Mouse (Mus musculus) midbrain, embryonic 16.5 days (tissue): Measurements from ENCODE around the gene Adra2c. TPM values are rescaled to one million over a fixed set of nuclear protein-coding genes. Genes with fewer than 3 reads are reported as not detected.

Experiments
- ATAC-seq: fragments of 200-750 bp; cut with Nextera tagmentation; 2 replicates; pipeline ENCODE4 v1.8.0; 2017; ENCODE audit warnings: moderate TSS enrichment
- H3K27ac ChIP-seq: fragments of 300-500 bp; sonication (generic); 2 replicates; pipeline ENCODE4 v1.5.1; 2014; ENCODE audit warnings: mild to moderate bottlenecking, low read length, mixed read lengths
- H3K27me3 ChIP-seq: fragments of 300-500 bp; sonication (generic); 2 replicates; pipeline ENCODE4 v1.6.1; 2014; ENCODE audit warnings: low read depth, low read length, mixed read lengths; ENCODE audit not compliant: control insufficient read depth, insufficient read depth
- H3K36me3 ChIP-seq: fragments of 300-500 bp; sonication (generic); 2 replicates; pipeline ENCODE4 v1.6.1; 2014; ENCODE audit warnings: mild to moderate bottlenecking, low read length, moderate library complexity, mixed read lengths; ENCODE audit not compliant: control insufficient read depth, insufficient read depth
- H3K4me1 ChIP-seq: fragments of 300-500 bp; sonication (generic); 2 replicates; pipeline ENCODE4 v1.6.1; 2014; ENCODE audit warnings: mild to moderate bottlenecking, low read length, mixed read lengths; ENCODE audit not compliant: control insufficient read depth, insufficient read depth
- H3K4me2 ChIP-seq: fragments of 300-500 bp; sonication (generic); 2 replicates; pipeline ENCODE4 v1.6.1; 2014; ENCODE audit warnings: mild to moderate bottlenecking, low read length, mixed read lengths
- H3K4me3 ChIP-seq: fragments of 300-500 bp; sonication (generic); 2 replicates; pipeline ENCODE4 v1.5.1; 2014; ENCODE audit warnings: low read depth, mild to moderate bottlenecking, low read length, moderate library complexity, mixed read lengths
- H3K9ac ChIP-seq: fragments of 300-500 bp; sonication (generic); 2 replicates; pipeline ENCODE4 v1.6.1; 2014; ENCODE audit warnings: low read depth, low read length, mixed read lengths
- H3K9me3 ChIP-seq: fragments of 300-500 bp; sonication (generic); replicated peaks from 2 replicates; pipeline ENCODE4 v1.6.1; 2014; ENCODE audit warnings: mild to moderate bottlenecking, low read length, mixed read lengths; ENCODE audit not compliant: control insufficient read depth, poor library complexity, severe bottlenecking
- WGBS: fragments of 180-500 bp; shearing (Covaris S2); extraction: QIAGEN DNeasy Blood & Tissue Kit; methylation state at CpG from one replicate; pipeline ENCODE4 v1.1.7; 2014; 5-methylcytosine and 5-hydroxymethylcytosine counted together
- polyA plus RNA-seq: library from polyadenylated mRNA; unstranded; fragments of >200 nt; fragmentation: Nextera tagmentation; extraction: Ambion mirVana; gene quantifications from 2 replicates; pipeline ENCODE4 v1.2.1, GENCODE M21; 2015

The Adra2c gene
- 0.36 and 0.39 TPM in 2 replicates for polyA plus RNA-seq

- no peaks in the 10 kb centered on the region for H3K9me3 ChIP-seq
- H3K27ac ChIP-seq = no peak within 1 kb of the TSS
- H3K4me1 ChIP-seq = peaks cover 12% of the 10 kb centered on the region
- no peak for ATAC-seq
- H3K36me3 ChIP-seq = no peaks in the 10 kb centered on the region
- WGBS = 45% methylated on average over 3 of the region's 3 CpGs
- peaks cover 64% of the 10 kb centered on the region for H3K27me3 ChIP-seq
- peak within 1 kb of the TSS; percentile 69 for H3K9ac ChIP-seq
- H3K4me3 ChIP-seq = peak within 1 kb of the TSS; percentile 63
- peak within 1 kb of the TSS; percentile 94 for H3K4me2 ChIP-seq
These were observed at the start of gene Adra2c for GRCm38 (mm10) chr5:35278019-35278418. Gene Adra2c, plus strand, starts transcription at chr5:35278319.

DNA sequence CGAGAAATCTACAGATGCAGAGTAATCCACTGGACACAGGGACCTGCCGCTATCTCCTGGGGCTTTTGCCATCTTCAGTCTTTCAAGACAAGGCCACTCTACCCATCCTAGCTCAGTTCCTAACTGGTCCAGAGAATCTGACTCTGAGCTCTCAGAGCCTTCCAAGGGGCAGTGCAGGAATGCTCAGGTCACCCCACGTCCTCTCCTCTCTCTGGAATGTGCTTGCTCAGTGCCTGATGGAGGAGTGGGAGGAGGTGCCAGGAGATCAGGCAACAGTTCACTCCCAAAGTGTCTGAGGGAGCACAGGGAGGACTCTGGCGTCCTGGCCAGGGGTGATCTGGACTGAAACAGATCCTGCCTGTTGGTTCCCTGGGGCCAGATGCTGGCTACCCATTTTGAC is 45.0 kb upstream of the Adra2c start:
- H3K4me2 ChIP-seq = no peak overlapping the region
- H3K4me1 ChIP-seq = no peaks in the 10 kb centered on the region
- WGBS = 84% methylated on average over 4 of the region's 4 CpGs
- no peaks in the 10 kb centered on the region for H3K36me3 ChIP-seq
- no peaks in the 10 kb centered on the region for H3K27me3 ChIP-seq
- no peak overlapping the region for H3K4me3 ChIP-seq
- no peaks in the 10 kb centered on the region for H3K9me3 ChIP-seq
- H3K27ac ChIP-seq = no peak overlapping the region
- no peak overlapping the region for H3K9ac ChIP-seq
- no peak for ATAC-seq

GRCm38 (mm10) chr5:35237757-35238156 is 40.4 kb upstream of the Adra2c start:
- ATAC-seq = no peak
- H3K36me3 ChIP-seq = no peaks in the 10 kb centered on the region
- WGBS = 84% methylated on average over 4 of the region's 4 CpGs

DNA sequence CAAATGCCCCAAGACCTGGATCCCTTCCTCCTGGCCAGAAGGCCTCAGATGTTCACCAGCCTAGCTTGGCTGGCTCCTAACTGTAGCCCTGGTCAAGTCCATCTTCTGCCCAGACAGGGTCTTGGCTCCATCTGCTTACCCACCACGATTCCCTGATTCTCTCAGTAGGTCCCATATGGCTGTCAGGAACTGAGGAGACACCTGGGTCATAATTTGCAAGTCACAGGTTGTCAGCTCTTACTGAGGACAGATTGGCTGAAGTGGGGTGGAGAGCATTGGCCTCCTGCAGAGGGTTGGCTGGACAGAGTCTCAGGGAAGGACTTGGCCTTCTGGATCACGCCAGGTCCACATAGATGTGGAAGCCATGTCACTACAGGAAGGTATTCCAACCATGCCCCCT is 39.5 kb upstream of the Adra2c start:
- WGBS = 90% methylated on average over 2 of the region's 2 CpGs
- Histone ChIP-seq H3K4me3 (no peak overlapping the region), H3K9me3 (0 out of 2 replicates have a peak, but pooled peaks cover 3% of the 10 kb centered on the region), H3K36me3 (no peaks in the 10 kb centered on the region), H3K27me3 (no peaks in the 10 kb centered on the region), H3K9ac (no peak overlapping the region), H3K27ac (no peak overlapping the region), H3K4me2 (no peak overlapping the region), H3K4me1 (no peaks in the 10 kb centered on the region)
- no peak for ATAC-seq

More at GRCm38 (mm10) chr5:35237757-35238156, 40.4 kb upstream of the Adra2c start:
- H3K4me3 ChIP-seq = no peak overlapping the region
- 0 out of 2 replicates have a peak, but pooled peaks cover 3% of the 10 kb centered on the region for H3K9me3 ChIP-seq
- H3K9ac ChIP-seq = no peak overlapping the region
- no peaks in the 10 kb centered on the region for H3K27me3 ChIP-seq
- no peak overlapping the region for H3K27ac ChIP-seq
- no peaks in the 10 kb centered on the region for H3K4me1 ChIP-seq
- no peak overlapping the region for H3K4me2 ChIP-seq

DNA sequence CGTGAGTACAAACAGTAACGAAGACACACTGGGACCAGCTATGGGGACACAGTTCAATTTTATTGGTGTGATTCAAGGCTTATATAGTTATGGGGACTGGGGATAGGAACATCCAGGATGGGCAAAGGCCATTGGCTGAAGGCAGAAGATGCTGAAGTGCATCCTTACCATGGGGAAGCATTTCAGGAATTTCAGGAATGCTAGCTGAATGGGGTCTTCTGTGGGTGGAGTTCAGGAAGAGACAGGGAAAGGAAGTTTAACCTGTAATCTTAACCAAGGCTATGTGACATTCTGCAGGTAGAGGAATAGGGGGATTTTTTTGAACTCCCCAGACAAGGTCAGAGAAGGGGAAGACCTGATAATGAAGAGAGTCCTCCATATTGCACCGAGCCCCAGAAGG is 36.6 kb upstream of the Adra2c start:
- Histone ChIP-seq H3K4me3 (no peak overlapping the region), H3K27me3 (no peaks in the 10 kb centered on the region), H3K9me3 (0 out of 2 replicates have a peak, but pooled peaks cover 3% of the 10 kb centered on the region), H3K4me2 (no peak overlapping the region), H3K27ac (no peak overlapping the region), H3K36me3 (no peaks in the 10 kb centered on the region), H3K9ac (no peak overlapping the region), H3K4me1 (peaks cover 14% of the 10 kb centered on the region)
- ATAC-seq = no peak
- 84% methylated on average over 3 of the region's 3 CpGs for WGBS

GRCm38 (mm10) chr5:35244204-35244603 is 33.9 kb upstream of the Adra2c start:
- peaks cover 14% of the 10 kb centered on the region for H3K4me1 ChIP-seq
- no peak overlapping the region for H3K4me2 ChIP-seq
- H3K9ac ChIP-seq = no peak overlapping the region
- no peak overlapping the region for H3K27ac ChIP-seq
- H3K4me3 ChIP-seq = no peak overlapping the region
- H3K27me3 ChIP-seq = no peaks in the 10 kb centered on the region
- 0 out of 2 replicates have a peak, but pooled peaks cover 3% of the 10 kb centered on the region for H3K9me3 ChIP-seq
- no peak for ATAC-seq
- 6% methylated on average over 1 of the region's 1 CpGs for WGBS
- no peaks in the 10 kb centered on the region for H3K36me3 ChIP-seq

GRCm38 (mm10) chr5:35245555-35246273 is 32.4 kb upstream of the Adra2c start:
- H3K27me3 ChIP-seq = no peaks in the 10 kb centered on the region
- H3K36me3 ChIP-seq = no peaks in the 10 kb centered on the region
- H3K4me2 ChIP-seq = peak overlapping the region; percentile 17
- H3K27ac ChIP-seq = peak overlapping the region; percentile 28; the same call in 1 of the 2 replicates
- peaks cover 14% of the 10 kb centered on the region for H3K4me1 ChIP-seq
- ATAC-seq = peak; percentile 66; the same call in 1 of the 2 replicates
- 42% methylated on average over 11 of the region's 11 CpGs for WGBS
- H3K9ac ChIP-seq = no peak overlapping the region
- 0 out of 2 replicates have a peak, but pooled peaks cover 3% of the 10 kb centered on the region for H3K9me3 ChIP-seq
- no peak overlapping the region for H3K4me3 ChIP-seq

- no peaks in the 10 kb centered on the region for H3K27me3 ChIP-seq
- ATAC-seq = no peak
- H3K4me1 ChIP-seq = no peaks in the 10 kb centered on the region
- no peak overlapping the region for H3K9ac ChIP-seq
- WGBS = 36% methylated on average over 5 of the region's 5 CpGs
- H3K36me3 ChIP-seq = no peaks in the 10 kb centered on the region
- no peak overlapping the region for H3K27ac ChIP-seq
- H3K4me3 ChIP-seq = no peak overlapping the region
- H3K9me3 ChIP-seq = no peaks in the 10 kb centered on the region
- H3K4me2 ChIP-seq = no peak overlapping the region
These were observed 23.0 kb upstream of the Adra2c start for GRCm38 (mm10) chr5:35254964-35255716.

GRCm38 (mm10) chr5:35263716-35264115 is 14.4 kb upstream of the Adra2c start:
- 66% methylated on average over 4 of the region's 4 CpGs for WGBS
- Histone ChIP-seq H3K9me3 (no peaks in the 10 kb centered on the region), H3K4me1 (peaks cover 13% of the 10 kb centered on the region), H3K4me3 (no peak overlapping the region), H3K27ac (no peak overlapping the region), H3K27me3 (no peaks in the 10 kb centered on the region), H3K4me2 (no peak overlapping the region), H3K9ac (no peak overlapping the region), H3K36me3 (no peaks in the 10 kb centered on the region)
- ATAC-seq = no peak
